Mouse (Mus musculus) ovary, postnatal 10 days (tissue): Measurements from ENCODE around the gene Sugct.

ENCODE experiments used
- DNase-seq: peaks from one replicate; pipeline ENCODE4 v3.0.0; 2022; ENCODE audit warnings: low spot score

Sugct gene

GRCm38 (mm10) chr13:17694911-17695699, at the start of gene Sugct, which contains the start of gene Mplkip:
Gene Sugct, minus strand, starts transcription at chr13:17695553.
Gene Mplkip, plus strand, starts transcription at chr13:17695192.
- peak; percentile 99 for DNase-seq

- DNase-seq: no peak
Observed at GRCm38 (mm10) chr13:17728798-17729197, 33.4 kb upstream of the Sugct start.

- DNase-seq: no peak
Observed at GRCm38 (mm10) chr13:17727922-17728321, 32.6 kb upstream of the Sugct start.

GRCm38 (mm10) chr13:17717357-17717756, 22.0 kb upstream of the Sugct start:
- DNase-seq: no peak

- no peak for DNase-seq
Observed at GRCm38 (mm10) chr13:17708784-17709311, 13.5 kb upstream of the Sugct start.

- no peak for DNase-seq
Observed at GRCm38 (mm10) chr13:17705188-17705826, 10.0 kb upstream of the Sugct start.

GRCm38 (mm10) chr13:17702311-17702710, 7.0 kb upstream of the Sugct start:
- no peak for DNase-seq

GRCm38 (mm10) chr13:17701322-17701721, 6.0 kb upstream of the Sugct start:
- DNase-seq: no peak

GRCm38 (mm10) chr13:17700090-17700715, 4.8 kb upstream of the Sugct start:
- DNase-seq: no peak

- DNase-seq: no peak
Observed at GRCm38 (mm10) chr13:17695898-17696580, 686 bp upstream of the Sugct start.

GRCm38 (mm10) chr13:17694414-17694813, 939 bp downstream of the Sugct start:
- DNase-seq: peak; percentile 50

- no peak for DNase-seq
Observed at GRCm38 (mm10) chr13:17693816-17694215, 1.5 kb downstream of the Sugct start.

GRCm38 (mm10) chr13:17691436-17691835, 3.9 kb downstream of the Sugct start:
- no peak for DNase-seq

- no peak for DNase-seq
Observed at GRCm38 (mm10) chr13:17690686-17691085, 4.7 kb downstream of the Sugct start.

- DNase-seq: no peak
Observed at GRCm38 (mm10) chr13:17689461-17689860, 5.9 kb downstream of the Sugct start.

GRCm38 (mm10) chr13:17671122-17671521, 24.2 kb downstream of the Sugct start:
- DNase-seq: no peak

- no peak for DNase-seq
Observed at GRCm38 (mm10) chr13:17667380-17667779, 28.0 kb downstream of the Sugct start.

GRCm38 (mm10) chr13:17642294-17642693, 53.1 kb downstream of the Sugct start:
- no peak for DNase-seq

- DNase-seq: no peak
Observed at GRCm38 (mm10) chr13:17638008-17638407, 57.3 kb downstream of the Sugct start.

- no peak for DNase-seq
Observed at GRCm38 (mm10) chr13:17627108-17627507, 68.2 kb downstream of the Sugct start.

GRCm38 (mm10) chr13:17624976-17625375, 70.4 kb downstream of the Sugct start:
- DNase-seq: no peak

GRCm38 (mm10) chr13:17606217-17606616, 89.1 kb downstream of the Sugct start:
- DNase-seq: no peak
